Mouse (Mus musculus) bone marrow, adult 2 months (tissue): Measurements from ENCODE around the gene Lsm8. TPM values are rescaled to one million over a fixed set of nuclear protein-coding genes. Genes with fewer than 3 reads are reported as not detected.
"Not testable (repeated sequence)": the region's sequence is repeated elsewhere in the genome, so short reads cannot be mapped to it uniquely, and the experiment has no call there.

Experiments
- H3K27ac ChIP-seq: fragments of 200-500 bp; 2 replicates; pipeline ENCODE4 v1.5.1; 2012; ENCODE audit warnings: low read depth, mild to moderate bottlenecking, control low read depth, inconsistent platforms, low read length; ENCODE audit not compliant: control insufficient read depth, poor library complexity, insufficient read depth
- H3K4me1 ChIP-seq: fragments of 200-500 bp; 2 replicates; pipeline ENCODE4 v1.6.1; 2011; ENCODE audit warnings: low read length; ENCODE audit not compliant: control insufficient read depth, insufficient read depth
- H3K4me3 ChIP-seq: fragments of 200-500 bp; replicated peaks from 2 replicates; pipeline ENCODE3; 2011; ENCODE audit warnings: mild to moderate bottlenecking, low read depth, low read length, control low read depth; ENCODE audit not compliant: control insufficient read depth
- CTCF ChIP-seq: fragments of 200-500 bp; IDR thresholded peaks from 2 replicates; pipeline ENCODE4 v1.5.1; 2011; ENCODE audit warnings: low read length, control low read depth; ENCODE audit not compliant: control insufficient read depth, insufficient read depth
- POLR2A ChIP-seq: fragments of 200-500 bp; IDR thresholded peaks from 2 replicates; pipeline ENCODE4 v1.6.1; 2011; ENCODE audit warnings: low read depth, mild to moderate bottlenecking, control low read depth, low read length, borderline replicate concordance; ENCODE audit not compliant: control insufficient read depth
- WGBS: fragments of 180-500 bp; shearing (Covaris S2); methylation state at CpG from one replicate; pipeline ENCODE4 v1.1.7; 2018; 5-methylcytosine and 5-hydroxymethylcytosine counted together
- polyA plus RNA-seq: library from polyadenylated mRNA; stranded (reverse); fragments of >200 nt; gene quantifications from 2 replicates; pipeline ENCODE4 v1.2.4, GENCODE M21; 2011; ENCODE audit warnings: low replicate concordance; ENCODE audit not compliant: missing spikeins, insufficient read depth, insufficient read length

Lsm8 gene
- polyA plus RNA-seq: 24.3 and 34.4 TPM in 2 replicates

- Histone ChIP-seq H3K4me3 (peak within 1 kb of the TSS; percentile 75), H3K27ac (peak within 1 kb of the TSS; percentile 29), H3K4me1 (no peaks in the 10 kb centered on the region)
- 1% methylated on average over 37 of the region's 37 CpGs for WGBS
- peak; percentile 80; the same call in 1 of the 2 replicates for TF ChIP-seq POLR2A
- TF ChIP-seq CTCF: no peak
Observed at GRCm38 (mm10) chr6:18848051-18848701, at the start of gene Lsm8. Gene Lsm8, plus strand, starts transcription at chr6:18848579.

- Histone ChIP-seq H3K4me3 (no peak overlapping the region), H3K27ac (no peak overlapping the region), H3K4me1 (no peaks in the 10 kb centered on the region)
- 47% methylated on average over 2 of the region's 2 CpGs for WGBS
- TF ChIP-seq CTCF: no peak
- no peak for TF ChIP-seq POLR2A
Observed at GRCm38 (mm10) chr6:18800869-18801511, 47.4 kb upstream of the Lsm8 start.

GRCm38 (mm10) chr6:18812623-18813022, 35.8 kb upstream of the Lsm8 start:
- 42% methylated on average over 1 of the region's 1 CpGs for WGBS
- no peaks in the 10 kb centered on the region for H3K4me1 ChIP-seq
- H3K27ac ChIP-seq: no peak overlapping the region
- H3K4me3 ChIP-seq: no peak overlapping the region
- TF ChIP-seq POLR2A: no peak
- TF ChIP-seq CTCF: no peak

GRCm38 (mm10) chr6:18815606-18816005, 32.8 kb upstream of the Lsm8 start:
- no peak for TF ChIP-seq POLR2A
- no peak for TF ChIP-seq CTCF

GRCm38 (mm10) chr6:18819343-18819742, 29.0 kb upstream of the Lsm8 start:
- Histone ChIP-seq H3K4me3 (no peak overlapping the region), H3K4me1 (no peaks in the 10 kb centered on the region), H3K27ac (no peak overlapping the region)
- TF ChIP-seq POLR2A: no peak
- no peak for TF ChIP-seq CTCF
- WGBS: 18% methylated on average over 4 of the region's 4 CpGs

More at GRCm38 (mm10) chr6:18815606-18816005, 32.8 kb upstream of the Lsm8 start:
- no peak overlapping the region for H3K27ac ChIP-seq
- 77% methylated on average over 2 of the region's 2 CpGs for WGBS
- no peaks in the 10 kb centered on the region for H3K4me1 ChIP-seq
- no peak overlapping the region for H3K4me3 ChIP-seq

GRCm38 (mm10) chr6:18820246-18820645, 28.1 kb upstream of the Lsm8 start:
- H3K4me1 ChIP-seq: no peaks in the 10 kb centered on the region
- no peak overlapping the region for H3K4me3 ChIP-seq
- WGBS: 69% methylated on average over 4 of the region's 4 CpGs
- H3K27ac ChIP-seq: no peak overlapping the region
- TF ChIP-seq POLR2A (no peak), CTCF (no peak)

- no peak overlapping the region for H3K27ac ChIP-seq
- WGBS: 71% methylated on average over 1 of the region's 1 CpGs
- H3K4me3 ChIP-seq: no peak overlapping the region
- no peak for TF ChIP-seq CTCF
- no peak for TF ChIP-seq POLR2A
- H3K4me1 ChIP-seq: no peaks in the 10 kb centered on the region
Observed at GRCm38 (mm10) chr6:18822812-18823211, 25.6 kb upstream of the Lsm8 start.

- WGBS: 78% methylated on average over 1 of the region's 1 CpGs
- H3K4me3 ChIP-seq: no peak overlapping the region
- H3K4me1 ChIP-seq: no peaks in the 10 kb centered on the region
- H3K27ac ChIP-seq: no peak overlapping the region
- TF ChIP-seq POLR2A (no peak), CTCF (no peak)
Observed at GRCm38 (mm10) chr6:18832958-18833357, 15.4 kb upstream of the Lsm8 start.

- 25% methylated on average over 4 of the region's 11 CpGs for WGBS
- H3K4me1 ChIP-seq, H3K4me3 ChIP-seq, H3K27ac ChIP-seq: not testable (repeated sequence)
Observed at GRCm38 (mm10) chr6:18844529-18844928, 3.9 kb upstream of the Lsm8 start.

- not testable (repeated sequence) for H3K4me1 ChIP-seq, H3K27ac ChIP-seq, H3K4me3 ChIP-seq
- WGBS: 0% methylated on average over 5 of the region's 7 CpGs
Observed at GRCm38 (mm10) chr6:18845571-18845970, 2.8 kb upstream of the Lsm8 start.
